22 mouse cellular contexts compared by ENCODE assay signal in genomic region chr11:32488344-32488743, GRCm38 (mm10). TPM values are rescaled to one million over a fixed set of nuclear protein-coding genes. Genes with fewer than 3 reads are reported as not detected.
DNase-seq lines count a peak whose midpoint lies in the region; ATAC-seq lines count a peak whose summit lies in the region.
"Had no signal": no experiment of that assay in that cellular context is flagged by ENCODE, and none has a peak within 500 bp of the region (broad histone marks: within the 10 kb centered on the region; RNA-seq: fewer than 3 reads in every experiment).

No protein-coding gene starts in this region.

- H3K27ac ChIP-seq in kidney, embryonic 16.5 days (ENCODE audit: low read length) = peak overlapping the region; percentile 68
- peak overlapping the region; percentile 51; the same call in 1 of the 2 replicates for H3K27ac ChIP-seq in embryonic facial prominence, embryonic 13.5 days
- H3K27ac ChIP-seq in stomach, embryonic 16.5 days (ENCODE audit: low read length) = peak overlapping the region; percentile 53; the same call in 1 of the 2 replicates
- H3K27ac ChIP-seq: forebrain, embryonic 15.5 days; hindbrain, embryonic 14.5 days; layer of hippocampus, adult 2 months; neural tube, embryonic 15.5 days had no signal

- no peak for DNase-seq in kidney, adult 8-10 months
- DNase-seq in lung, postnatal 25 days (ENCODE audit: low spot score) = peak; percentile 36
- no peak for DNase-seq in lung, postnatal 4 days
- no peak for DNase-seq in cerebellum, adult 18-20 months
- DNase-seq: adrenal gland, postnatal 14 days; cerebellum, postnatal 10 days; layer of hippocampus, postnatal 36 days; lung, postnatal 14 days; spleen, adult 18-20 months; thymus, postnatal 14 days had no signal

- no peak overlapping the region for H3K9ac ChIP-seq in kidney, embryonic 16.5 days (replicated peaks; ENCODE audit: low read length)
- no peak overlapping the region for H3K9ac ChIP-seq in embryonic facial prominence, embryonic 13.5 days
- no peak overlapping the region for H3K9ac ChIP-seq in stomach, embryonic 16.5 days (ENCODE audit: low read length)
- H3K9ac ChIP-seq: forebrain, embryonic 15.5 days; heart, embryonic 13.5 days; hindbrain, embryonic 14.5 days; neural tube, embryonic 15.5 days had no signal

- H3K9me3 ChIP-seq in kidney, embryonic 16.5 days (ENCODE audit: low read length) = no peaks in the 10 kb centered on the region
- H3K9me3 ChIP-seq in embryonic facial prominence, embryonic 13.5 days = no peaks in the 10 kb centered on the region
- H3K9me3 ChIP-seq in stomach, embryonic 16.5 days (replicated peaks; ENCODE audit: control insufficient read depth, low read length) = no peaks in the 10 kb centered on the region
- H3K9me3 ChIP-seq: forebrain, embryonic 15.5 days; heart, embryonic 13.5 days; neural tube, embryonic 15.5 days had no signal

- no peak overlapping the region for H3K4me3 ChIP-seq in kidney, embryonic 16.5 days (ENCODE audit: low read length)
- H3K4me3 ChIP-seq in embryonic facial prominence, embryonic 13.5 days = no peak overlapping the region
- H3K4me3 ChIP-seq in stomach, embryonic 16.5 days (replicated peaks; ENCODE audit: low read length) = no peak overlapping the region
- H3K4me3 ChIP-seq: erythroblast, embryonic 14.5 days; forebrain, embryonic 15.5 days; heart, embryonic 13.5 days; layer of hippocampus, adult 2 months; neural tube, embryonic 15.5 days had no signal

- no peaks in the 10 kb centered on the region for H3K27me3 ChIP-seq in kidney, embryonic 16.5 days (ENCODE audit: insufficient read depth, low read length)
- no peaks in the 10 kb centered on the region for H3K27me3 ChIP-seq in embryonic facial prominence, embryonic 13.5 days
- H3K27me3 ChIP-seq in stomach, embryonic 16.5 days (ENCODE audit: control insufficient read depth, insufficient read depth, low read length) = no peaks in the 10 kb centered on the region
- H3K27me3 ChIP-seq: forebrain, embryonic 15.5 days; heart, embryonic 13.5 days; neural tube, embryonic 15.5 days had no signal

- no peak for ATAC-seq in kidney, embryonic 16.5 days (ENCODE audit: low FRiP score, low TSS enrichment)
- no peak for ATAC-seq in embryonic facial prominence, embryonic 13.5 days (ENCODE audit: insufficient number of reproducible peaks, insufficient read depth, low FRiP score, low TSS enrichment, low read depth)
- no peak for ATAC-seq in stomach, embryonic 16.5 days (ENCODE audit: insufficient read depth, low FRiP score)
- ATAC-seq: forebrain, embryonic 15.5 days; midbrain, embryonic 16.5 days had no signal

- H3K36me3 ChIP-seq in kidney, embryonic 16.5 days (ENCODE audit: insufficient read depth, low read length) = no peaks in the 10 kb centered on the region
- no peaks in the 10 kb centered on the region for H3K36me3 ChIP-seq in embryonic facial prominence, embryonic 13.5 days
- H3K36me3 ChIP-seq in stomach, embryonic 16.5 days (ENCODE audit: control insufficient read depth, insufficient read depth, low read length) = no peaks in the 10 kb centered on the region
- H3K36me3 ChIP-seq: forebrain, embryonic 15.5 days; neural tube, embryonic 15.5 days had no signal

- H3K4me2 ChIP-seq in kidney, embryonic 16.5 days (replicated peaks; ENCODE audit: low read depth, low read length) = no peak overlapping the region
- no peak overlapping the region for H3K4me2 ChIP-seq in embryonic facial prominence, embryonic 13.5 days
- H3K4me2 ChIP-seq in stomach, embryonic 16.5 days (ENCODE audit: low read depth, low read length) = no peak overlapping the region
- H3K4me2 ChIP-seq: forebrain, embryonic 15.5 days; heart, embryonic 13.5 days; hindbrain, embryonic 14.5 days; neural tube, embryonic 15.5 days had no signal

- peaks cover 26% of the 10 kb centered on the region for H3K4me1 ChIP-seq in kidney, embryonic 16.5 days (ENCODE audit: insufficient read depth, low read length)
- H3K4me1 ChIP-seq in embryonic facial prominence, embryonic 13.5 days = peaks cover 29% of the 10 kb centered on the region
- peaks cover 22% of the 10 kb centered on the region for H3K4me1 ChIP-seq in stomach, embryonic 16.5 days (ENCODE audit: control insufficient read depth, insufficient read depth, low read length)
- H3K4me1 ChIP-seq: forebrain, embryonic 15.5 days had no signal

RNA-seq across cellular contexts. Expression of gene Ubtd2, which starts 33.2 kb away (rescaled TPM):
- 45.1 and 45.6 TPM in 2 replicates for polyA plus RNA-seq in kidney, embryonic 16.5 days (2015; fragmentation: Nextera tagmentation; extraction: Ambion mirVana)
- 81.2 and 89.7 TPM in 2 replicates for polyA plus RNA-seq in embryonic facial prominence, embryonic 13.5 days (2015; fragmentation: Nextera tagmentation; extraction: Ambion mirVana)
- polyA plus RNA-seq in stomach, embryonic 16.5 days (2015; fragmentation: Nextera tagmentation; extraction: Ambion mirVana) = 39.2 and 40.3 TPM in 2 replicates

RNA-seq across cellular contexts. Expression of gene Efcab9, which starts 43.5 kb away (rescaled TPM):
- polyA plus RNA-seq in kidney, embryonic 16.5 days (2015; fragmentation: Nextera tagmentation; extraction: Ambion mirVana) = 0.47 and 0.68 TPM in 2 replicates
- 0.40 TPM in 1 of 2 replicates, not detected in the other for polyA plus RNA-seq in embryonic facial prominence, embryonic 13.5 days (2015; fragmentation: Nextera tagmentation; extraction: Ambion mirVana)
- polyA plus RNA-seq in stomach, embryonic 16.5 days (2015; fragmentation: Nextera tagmentation; extraction: Ambion mirVana) = 0.70 and 0.87 TPM in 2 replicates
- polyA plus RNA-seq: brain, embryonic 14.5 days; erythroblast, embryonic 14.5 days; hindbrain, embryonic 14.5 days; liver, adult 2 months; midbrain, embryonic 16.5 days; neural tube, embryonic 15.5 days had no signal

RNA-seq across cellular contexts. Expression of gene Stk10, which starts 44.8 kb away (rescaled TPM):
- 5.6 and 6.5 TPM in 2 replicates for polyA plus RNA-seq in kidney, embryonic 16.5 days (2015; fragmentation: Nextera tagmentation; extraction: Ambion mirVana)
- polyA plus RNA-seq in embryonic facial prominence, embryonic 13.5 days (2015; fragmentation: Nextera tagmentation; extraction: Ambion mirVana) = 1.6 and 2.4 TPM in 2 replicates
- 4.2 TPM in 2 replicates for polyA plus RNA-seq in stomach, embryonic 16.5 days (2015; fragmentation: Nextera tagmentation; extraction: Ambion mirVana)
